Mouse (Mus musculus): ENCODE results near the gene Pias1.

DNA sequence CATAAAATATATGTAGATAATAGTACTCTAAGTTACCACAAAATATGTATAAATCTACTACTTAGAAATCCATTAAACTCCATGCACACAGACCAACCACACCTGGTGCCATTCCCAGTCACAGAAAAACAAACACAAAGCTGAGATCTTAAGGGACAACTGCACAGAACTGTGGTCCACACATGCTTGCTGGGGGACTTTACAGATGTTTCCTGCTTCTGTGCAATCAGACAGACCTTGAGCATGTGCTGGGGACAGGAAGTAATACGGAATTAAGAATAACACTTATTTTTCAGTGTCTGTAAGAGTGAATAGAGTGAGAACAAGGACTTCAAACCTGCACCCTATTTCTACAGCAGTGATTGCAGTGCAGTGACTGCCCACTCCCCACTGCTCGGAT, 66.8 kb downstream of the Pias1 start:
- TF ChIP-seq CTCF (conservative IDR thresholded peaks at IDR 0.05; ENCODE audit: insufficient read depth, insufficient read length, low read depth, low read length) (no peak), POLR2A (IDR thresholded peaks at IDR 0.05; ENCODE audit: low read depth, low read length) (no peak)
